Mouse (Mus musculus): ENCODE measurements around the gene Suv39h1.

Suv39h1 gene

GRCm38 (mm10) chrX:8026811-8027210, 47.7 kb downstream of the Suv39h1 start:
- no peak for DNase-seq (ENCODE audit: low spot score)

- no peak for DNase-seq (ENCODE audit: low spot score)
Measured at GRCm38 (mm10) chrX:8024795-8025194, 49.8 kb downstream of the Suv39h1 start.

GRCm38 (mm10) chrX:8020111-8020778, 54.3 kb downstream of the Suv39h1 start:
- DNase-seq (ENCODE audit: low spot score), result no peak

- DNase-seq (ENCODE audit: low spot score), result no peak
Measured at GRCm38 (mm10) chrX:8018286-8018685, 56.3 kb downstream of the Suv39h1 start, which contains the start of gene Glod5. Gene Glod5, minus strand, starts transcription at chrX:8018492.

GRCm38 (mm10) chrX:8017142-8017541, 57.4 kb downstream of the Suv39h1 start:
- DNase-seq (ENCODE audit: low spot score), result peak; percentile 76

GRCm38 (mm10) chrX:8015675-8016074, 58.9 kb downstream of the Suv39h1 start:
- peak; percentile 16 for DNase-seq (ENCODE audit: low spot score)

- DNase-seq (ENCODE audit: low spot score), result peak; percentile 14
Measured at GRCm38 (mm10) chrX:8013569-8014314, 60.8 kb downstream of the Suv39h1 start.

GRCm38 (mm10) chrX:8013157-8013556, 61.4 kb downstream of the Suv39h1 start:
- DNase-seq (ENCODE audit: low spot score), result no peak

All from retina, embryonic 14.5 days (tissue).